Mouse (Mus musculus) T-helper 17 cell (primary cell): ENCODE data around the gene Traf2.

Experiments
- in situ Hi-C, 2 experiments: fragments of 300-600 bp; cut with MboI, MseI; formaldehyde crosslinking; loops; 1 replicate in 1 of 2; 2 replicates in 1 of 2; pipeline ENCODE4 v1.15.1; 2025; ENCODE audit warnings: high pct_unique_total_duplicates in 2 of 2

The Traf2 gene

DNA sequence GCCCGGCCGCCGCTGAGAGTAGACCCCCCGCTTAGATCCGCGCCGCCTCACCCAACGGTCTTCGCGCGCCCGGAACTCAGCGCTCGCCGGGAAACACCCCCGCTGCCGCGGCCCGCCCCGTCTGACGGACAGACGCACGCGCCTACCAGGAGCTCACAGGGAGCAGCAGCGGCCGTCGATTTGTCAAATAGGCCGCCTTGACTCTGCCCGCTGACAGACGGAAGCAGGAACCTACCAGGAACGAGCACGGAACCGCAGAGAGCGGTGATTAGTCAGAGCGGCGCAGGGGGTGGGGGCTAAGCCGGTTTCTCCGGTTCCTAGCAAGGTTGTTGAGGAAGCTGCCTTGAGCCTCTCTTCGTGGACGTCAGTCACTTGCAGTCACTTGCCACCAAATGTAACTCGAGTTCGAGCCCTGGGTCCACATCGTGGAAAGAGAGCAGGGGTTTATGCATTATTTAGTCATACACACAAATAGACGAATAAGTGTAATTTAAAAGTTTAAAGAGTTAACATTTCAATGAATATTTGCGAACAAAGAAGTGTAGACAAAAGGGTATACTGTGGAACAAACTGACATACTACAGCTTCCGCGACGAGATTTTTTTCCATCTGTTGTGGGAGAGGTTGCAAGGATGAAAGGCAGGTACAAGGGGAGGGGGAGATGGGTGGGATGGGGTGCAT is at the start of gene Traf2:
Traf2 (minus strand) TSS at position 130 of the 681 bp plus-strand sequence.
- in situ Hi-C loops: loop anchor here in 1 of 2 experiments (5.0 kb wide), 1 partner anchor 85 kb away; the partner anchor contains the start of gene Paxx

- in situ Hi-C loops: no loop called here
Measured at GRCm38 (mm10) chr2:25591863-25592262, 45.1 kb upstream of the Traf2 start.

GRCm38 (mm10) chr2:25588227-25588907 is 41.6 kb upstream of the Traf2 start:
- in situ Hi-C loops: no loop called here

DNA sequence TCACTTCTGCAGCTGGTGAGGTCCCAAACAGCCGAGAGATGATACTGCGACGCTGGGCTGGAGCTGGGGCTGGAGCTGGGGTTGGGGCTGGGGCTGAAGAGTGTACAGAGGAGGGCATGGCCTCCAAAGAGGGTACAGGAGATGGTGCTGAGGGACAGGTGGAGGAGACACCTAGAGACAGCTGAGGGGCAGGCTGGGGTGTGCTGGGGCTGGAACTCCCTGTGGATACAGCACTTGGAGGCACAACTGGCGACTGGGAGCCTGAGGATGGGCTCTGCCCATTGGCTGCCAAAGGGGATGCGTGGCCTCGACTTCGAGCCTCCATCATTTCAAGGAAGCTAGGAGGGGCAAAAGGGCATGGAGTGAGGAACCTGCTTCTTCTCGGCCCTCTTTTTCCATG is 40.5 kb upstream of the Traf2 start:
- in situ Hi-C loops: no loop called here

GRCm38 (mm10) chr2:25585601-25586000 is 38.9 kb upstream of the Traf2 start:
- in situ Hi-C loops: no loop called here

DNA sequence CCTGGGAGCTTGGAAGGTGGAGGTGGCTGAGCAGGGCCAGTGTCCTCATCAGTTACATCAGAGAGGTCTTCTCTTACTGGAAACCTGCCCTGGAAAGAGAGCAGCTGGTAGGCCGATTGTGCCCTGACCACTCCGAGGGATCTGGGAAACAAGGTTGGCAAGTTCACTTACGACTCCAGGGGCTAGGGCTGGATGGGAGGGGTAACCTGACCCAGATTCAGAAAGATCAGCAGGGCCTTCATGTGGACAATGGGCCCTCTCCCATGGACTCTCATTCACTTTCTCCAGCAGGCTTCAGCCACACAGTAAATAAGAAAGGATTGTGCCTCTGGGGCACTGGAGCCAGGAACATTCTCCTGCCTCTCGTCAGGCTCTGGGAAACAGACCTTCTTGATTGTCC is 38.1 kb upstream of the Traf2 start:
- in situ Hi-C loops: no loop called here

DNA sequence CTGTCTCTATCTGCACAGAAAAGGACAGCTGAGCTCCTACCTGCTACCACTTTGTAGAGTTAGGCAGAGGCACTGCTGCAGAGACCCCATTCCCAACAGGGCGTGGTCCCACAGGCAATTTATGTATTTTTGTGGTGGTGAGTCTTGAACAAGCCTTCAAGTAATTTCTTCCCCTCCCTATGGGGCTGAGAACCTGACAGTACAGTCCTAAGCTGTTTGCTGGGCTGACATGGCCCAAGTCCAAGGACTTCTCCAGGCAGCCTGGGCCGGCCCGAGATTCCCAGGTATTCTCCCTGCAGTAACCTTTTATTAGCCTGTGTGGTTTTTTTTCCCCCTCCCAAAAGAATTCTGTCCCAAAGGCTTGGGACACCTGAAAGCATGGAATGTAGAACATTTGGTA is 37.4 kb upstream of the Traf2 start:
- in situ Hi-C loops: no loop called here

GRCm38 (mm10) chr2:25583571-25583970 is 36.8 kb upstream of the Traf2 start:
- in situ Hi-C loops: no loop called here

DNA sequence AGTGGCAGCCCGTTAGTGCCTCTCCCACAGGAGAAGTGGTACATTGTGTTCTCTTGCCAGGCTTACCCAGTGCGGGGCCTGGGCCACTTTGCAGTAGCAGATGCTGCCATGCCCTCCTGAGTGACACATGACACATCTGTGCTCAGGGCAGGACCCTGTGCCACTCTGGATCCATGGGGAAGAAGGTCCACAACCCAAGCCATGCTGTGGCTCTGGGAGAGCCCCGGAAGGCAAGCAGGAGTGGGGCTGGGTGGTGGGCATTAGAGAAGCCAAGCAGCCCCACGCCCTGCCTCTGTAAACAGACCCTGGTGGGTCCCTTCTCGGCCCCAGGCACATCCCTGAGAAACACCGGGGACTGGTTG is 36.4 kb upstream of the Traf2 start:
- in situ Hi-C loops: no loop called here

DNA sequence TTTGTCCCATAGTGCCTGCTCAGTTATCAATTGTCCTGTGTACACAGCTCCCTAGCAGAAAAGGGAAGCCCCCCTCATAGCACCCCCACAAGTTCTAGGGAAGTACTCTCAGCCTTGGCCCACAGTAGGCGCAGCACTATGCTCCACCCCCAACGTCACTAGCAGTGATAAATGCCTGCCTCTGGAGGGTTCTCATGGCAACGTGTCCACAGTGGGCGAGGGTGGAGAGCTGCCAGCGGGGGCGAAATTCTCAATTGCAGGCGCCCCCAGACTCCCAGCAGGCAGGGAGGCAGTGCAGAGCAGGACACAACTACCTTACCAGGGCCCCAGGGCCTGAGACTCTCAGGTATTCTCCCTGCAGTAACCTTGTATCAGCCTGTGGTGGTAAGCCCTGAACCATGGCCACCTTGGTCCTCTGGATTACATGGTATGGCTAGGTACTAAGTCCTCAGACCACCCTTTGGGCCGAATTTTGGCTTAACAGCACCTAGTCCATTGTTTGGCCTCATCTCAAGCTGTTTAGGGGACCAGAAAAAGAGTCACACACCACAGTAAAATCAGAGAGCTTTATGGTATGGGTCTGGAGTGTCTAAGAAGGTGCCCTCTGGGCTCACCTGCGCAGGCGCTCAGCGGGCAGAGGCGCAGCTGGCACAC is 35.9 kb upstream of the Traf2 start:
- in situ Hi-C loops: no loop called here

GRCm38 (mm10) chr2:25581901-25582301 is 35.2 kb upstream of the Traf2 start:
- in situ Hi-C loops: no loop called here

DNA sequence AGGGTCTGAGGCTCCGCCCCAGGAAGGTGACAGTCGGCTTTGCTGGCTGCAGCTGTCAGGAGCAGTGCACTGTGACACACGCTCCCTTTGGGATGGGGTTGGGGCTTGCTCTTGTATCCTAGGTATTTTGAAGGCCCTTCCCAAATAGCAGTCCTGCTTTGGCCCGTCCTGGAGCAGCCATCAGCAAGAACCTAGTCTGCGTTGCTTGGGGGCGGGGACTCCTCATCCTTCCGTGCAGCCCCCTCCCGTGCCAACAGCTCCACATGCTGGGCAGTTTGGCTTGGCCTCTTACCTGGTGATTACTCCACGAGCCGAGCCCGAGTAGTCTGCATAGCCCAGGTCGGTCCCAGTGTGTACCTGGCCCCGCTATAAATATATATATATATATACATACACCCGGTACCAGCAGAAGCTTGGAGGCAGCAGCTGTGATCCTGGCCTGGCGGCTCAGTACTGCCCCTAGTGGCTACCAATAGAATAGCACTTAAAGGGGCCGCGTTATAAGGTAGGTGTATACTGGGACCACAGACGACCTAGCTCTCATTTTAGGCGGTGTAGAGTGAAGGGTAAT is 34.6 kb upstream of the Traf2 start, which contains the start of gene Ajm1:
Ajm1 (minus strand) TSS at position 464 of the 571 bp plus-strand sequence.
- in situ Hi-C loops: no loop called here

DNA sequence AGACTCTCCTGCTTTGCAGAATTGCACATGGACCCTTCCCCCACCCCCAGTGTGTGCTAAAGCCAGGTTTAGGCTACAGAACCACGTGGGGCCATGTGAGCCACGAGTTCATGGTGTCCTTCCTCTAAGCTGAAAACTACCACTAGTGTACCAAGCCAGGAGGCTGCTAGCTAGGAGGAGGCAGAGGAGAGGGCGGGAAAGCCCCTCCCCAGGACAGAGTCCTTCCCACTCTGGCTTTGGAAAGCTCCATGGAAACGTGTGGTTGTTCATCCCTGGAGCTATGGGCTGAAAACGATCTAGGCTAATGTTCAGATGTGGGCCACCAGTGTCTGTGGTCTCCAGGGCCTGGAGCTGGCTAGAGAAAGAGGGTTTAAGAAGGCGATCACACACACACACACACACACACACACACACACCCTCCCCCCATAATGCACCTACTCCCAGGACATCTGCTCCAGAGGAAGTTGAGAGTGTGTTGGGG is 33.9 kb upstream of the Traf2 start:
- in situ Hi-C loops: no loop called here

DNA sequence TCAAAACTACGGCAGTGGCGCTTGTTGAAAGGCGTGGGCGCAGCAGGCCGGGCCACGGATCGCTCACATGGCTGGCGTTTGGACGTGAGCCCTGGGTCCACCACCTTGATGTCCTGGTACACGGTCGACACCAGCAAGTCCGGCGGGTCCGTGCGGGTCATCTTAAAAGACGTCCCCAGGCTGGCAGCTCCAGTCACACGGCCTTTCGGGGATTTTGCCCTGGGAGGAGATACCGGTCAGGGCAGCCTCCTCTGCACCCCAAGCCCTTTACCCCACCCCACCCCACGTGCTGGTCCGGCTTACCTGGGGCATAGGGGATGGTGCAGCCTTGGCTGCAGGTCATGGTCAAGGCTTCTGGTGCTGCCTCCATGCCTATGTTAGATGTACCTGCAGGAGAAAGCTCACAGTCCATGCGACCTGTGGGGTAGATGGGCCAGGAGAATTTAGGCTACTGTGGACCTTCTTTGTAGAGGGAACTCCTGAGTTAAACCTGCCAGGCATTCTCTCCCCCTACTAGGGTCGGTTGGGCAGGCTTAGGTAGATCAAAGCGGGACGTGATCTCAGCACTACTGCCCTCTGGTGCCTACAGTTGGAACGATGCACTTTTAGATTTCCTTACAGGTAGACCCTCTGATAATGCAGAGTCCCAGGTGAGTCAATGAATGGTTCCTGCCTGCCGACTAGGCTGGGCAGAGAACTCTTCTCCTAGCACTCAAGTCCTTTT is 33.2 kb upstream of the Traf2 start:
- in situ Hi-C loops: loop anchor here in 1 of 2 experiments (5.0 kb wide), 1 partner anchor 78 kb away; the partner anchor contains the start of genes C8g and Fbxw5

DNA sequence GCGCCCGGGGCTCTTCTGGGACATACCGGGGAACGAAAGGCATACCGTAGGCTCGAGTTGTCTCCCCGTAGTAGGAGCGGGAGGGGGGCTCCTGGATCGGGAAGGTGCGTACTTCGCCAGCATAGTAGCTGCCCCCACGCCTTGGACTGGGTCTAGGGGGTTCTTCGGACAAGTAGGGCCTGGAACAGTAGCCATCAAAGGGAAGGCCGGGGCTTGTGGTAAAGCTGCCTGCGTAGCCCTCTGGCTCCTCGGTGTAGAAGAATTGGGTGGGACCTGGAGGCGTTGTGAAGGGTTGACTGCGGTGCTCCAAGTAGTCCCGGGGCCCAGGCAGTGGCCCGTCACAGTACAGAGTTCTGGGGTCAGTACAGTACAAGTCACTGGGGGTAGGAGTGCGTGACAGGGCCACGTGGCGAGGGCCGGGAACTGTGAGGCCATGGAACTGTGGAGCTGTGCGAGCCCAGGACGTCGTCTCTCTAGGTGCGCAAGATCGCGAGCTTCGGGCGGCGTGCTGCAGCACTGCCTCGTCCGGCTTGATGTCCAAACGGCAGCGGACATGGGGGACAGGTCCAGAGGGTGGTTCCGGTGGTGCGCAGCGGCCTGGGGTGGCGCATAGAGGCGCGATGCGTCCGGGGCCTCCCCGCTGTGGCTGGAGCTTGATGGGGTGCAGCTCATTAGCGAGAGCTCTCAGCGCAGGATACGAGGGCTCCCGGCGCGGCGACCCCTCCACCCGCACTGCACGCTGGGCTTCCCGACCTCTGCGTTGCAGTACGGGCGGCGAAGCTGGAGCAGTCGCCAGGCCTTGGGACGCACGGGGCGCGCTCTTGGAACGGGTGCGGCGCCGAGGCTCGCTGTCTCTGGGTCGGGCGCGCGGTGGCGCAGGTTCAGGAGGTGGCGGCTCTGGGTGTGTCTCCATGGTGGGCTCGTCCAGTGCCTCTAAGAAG is 32.3 kb upstream of the Traf2 start:
- in situ Hi-C loops: loop anchor here in 1 of 2 experiments (5.0 kb wide), 1 partner anchor 77 kb away; the partner anchor contains the start of genes C8g and Fbxw5

DNA sequence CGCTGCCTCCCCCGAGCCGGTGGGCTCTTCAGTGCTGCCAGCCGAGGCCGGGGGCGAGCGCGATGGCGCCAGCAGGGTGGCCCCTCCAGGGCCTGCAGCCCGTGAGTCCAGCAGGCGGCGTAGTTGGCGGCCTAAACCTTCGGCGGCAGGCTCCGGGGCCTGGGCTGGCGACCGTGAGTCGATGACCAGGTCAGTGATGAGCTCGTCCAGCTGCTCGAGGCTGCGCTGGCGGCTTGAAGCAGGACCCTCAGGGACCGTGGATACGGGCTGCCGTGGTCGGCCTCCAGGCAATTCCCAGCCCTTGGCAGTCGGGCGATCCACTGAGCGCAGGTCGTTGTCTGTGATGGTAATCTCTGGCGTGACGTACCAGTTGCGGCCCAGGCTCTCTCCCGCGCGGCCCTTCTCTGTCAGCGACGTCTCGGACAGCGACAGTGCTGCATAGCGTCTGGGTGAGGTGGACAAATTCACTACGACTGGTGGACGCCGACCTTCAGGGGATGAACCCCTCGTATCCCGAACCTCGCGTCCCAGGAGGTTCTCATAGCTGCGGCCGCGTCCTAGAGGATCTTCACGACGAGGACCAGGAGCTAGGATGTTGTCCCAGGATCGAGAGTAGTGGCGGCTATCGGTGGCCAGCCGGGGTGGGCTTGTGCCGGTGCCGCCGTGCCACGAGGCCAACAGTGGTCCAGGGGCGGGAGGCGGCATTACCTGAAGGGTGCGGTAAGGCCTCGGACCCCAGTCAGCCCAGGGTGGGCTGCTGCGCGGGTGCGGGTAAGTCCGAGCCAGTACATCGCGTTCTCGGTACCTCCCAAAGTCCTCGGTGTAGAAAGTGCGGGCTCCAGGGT is 31.4 kb upstream of the Traf2 start:
- in situ Hi-C loops: loop anchor here in 1 of 2 experiments (5.0 kb wide), 1 partner anchor 76 kb away; the partner anchor contains the start of genes C8g and Fbxw5

DNA sequence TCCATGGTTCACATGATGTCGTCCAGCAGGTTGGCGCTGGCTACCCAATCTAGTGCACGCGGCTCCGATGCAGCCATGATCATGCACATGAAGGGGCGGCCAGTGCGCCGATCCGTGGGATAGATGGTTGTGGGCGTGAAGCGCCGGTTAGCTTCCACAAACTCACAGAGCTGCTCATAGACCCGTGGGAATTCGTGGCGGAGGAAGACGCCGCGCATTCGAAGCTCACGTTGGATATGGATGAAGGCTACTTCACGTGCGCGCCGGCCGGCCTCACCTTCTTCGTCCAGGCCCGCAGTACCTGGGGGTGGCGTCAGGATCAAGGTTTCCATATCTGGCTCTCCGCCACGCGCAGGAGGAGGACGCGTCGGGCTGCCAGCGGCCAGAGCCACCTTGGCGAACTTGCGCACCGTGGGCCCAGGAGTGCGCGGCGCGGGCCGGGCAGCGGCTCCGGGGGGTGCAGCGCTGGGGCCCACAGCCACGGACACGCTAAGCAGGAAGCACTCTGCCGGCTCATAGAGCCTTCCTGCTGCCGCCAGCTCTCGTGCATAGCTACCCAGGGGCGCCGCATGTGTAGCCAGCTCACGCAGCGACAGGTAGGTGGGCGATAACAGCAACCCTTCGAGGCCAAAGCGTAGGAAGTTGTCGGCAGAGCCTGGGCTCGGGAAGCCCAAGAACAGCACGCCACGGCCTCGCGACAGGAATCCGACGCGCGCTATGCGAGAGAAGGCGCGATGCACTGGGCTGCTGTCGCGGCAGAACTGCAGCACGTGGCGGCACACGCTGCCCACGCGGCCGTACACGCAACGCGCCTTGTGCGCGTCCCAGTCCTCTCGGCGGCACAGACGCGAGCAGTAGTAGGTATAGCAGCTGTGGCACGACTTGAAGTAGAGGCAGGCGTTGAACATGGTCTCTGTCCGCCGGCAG is 30.5 kb upstream of the Traf2 start:
- in situ Hi-C loops: loop anchor here in 1 of 2 experiments (5.0 kb wide), 1 partner anchor 75 kb away; the partner anchor contains the start of genes C8g and Fbxw5
